Mouse (Mus musculus) induced T-regulatory cell, adult 2 months (primary cell): ENCODE results near the gene Psors1c2.
"Not testable (repeated sequence)": the region's sequence is repeated elsewhere in the genome, so short reads cannot be mapped to it uniquely, and the experiment has no call there.

Experiments used
- DNase-seq: peaks from one replicate; pipeline ENCODE4 v3.0.0-alpha.2; 2012; ENCODE audit warnings: low read depth

Gene Psors1c2

DNA sequence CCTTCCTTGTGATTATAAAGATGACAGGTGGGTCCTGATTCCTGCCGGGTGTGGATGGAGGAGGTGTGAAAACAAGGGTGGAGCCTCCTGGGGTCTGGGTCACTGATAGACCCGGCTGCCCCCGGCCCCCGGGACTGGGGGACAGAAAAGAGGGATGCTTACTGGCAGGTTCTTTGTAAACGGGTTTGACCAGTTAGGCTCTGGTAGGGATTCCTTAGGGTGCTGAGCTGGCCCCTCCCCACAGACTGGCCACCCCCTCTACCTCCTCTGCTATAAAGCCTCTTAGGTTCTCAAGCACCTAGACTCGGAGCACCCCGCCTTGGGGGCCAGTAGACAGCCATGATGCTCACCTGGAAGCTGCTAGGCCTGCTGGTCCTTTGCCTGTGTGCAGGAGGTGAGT is at the start of gene Psors1c2:
Psors1c2 (plus strand) TSS at position 301 of the 400 bp plus-strand sequence.
- DNase-seq, result no peak

DNA sequence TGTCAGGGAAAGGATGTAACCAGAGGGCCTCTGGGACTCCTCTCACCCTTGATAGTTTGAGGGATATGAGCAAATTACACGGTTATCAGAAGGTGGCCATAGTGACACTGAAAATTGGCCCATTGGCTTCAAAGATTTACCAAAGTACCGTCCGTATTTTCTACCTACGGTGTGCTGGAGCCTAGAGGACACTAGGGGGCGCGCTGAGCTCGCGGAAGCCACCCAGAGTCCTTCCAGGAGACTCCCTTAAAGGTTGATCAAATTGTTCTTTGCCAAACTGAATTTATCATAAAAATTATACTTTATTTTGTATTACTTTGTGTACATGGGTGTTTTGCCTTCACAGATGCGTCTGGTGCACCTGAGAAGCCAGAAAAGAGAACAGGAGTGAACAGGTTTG is 48.9 kb upstream of the Psors1c2 start:
- peak; percentile 82 for DNase-seq

DNA sequence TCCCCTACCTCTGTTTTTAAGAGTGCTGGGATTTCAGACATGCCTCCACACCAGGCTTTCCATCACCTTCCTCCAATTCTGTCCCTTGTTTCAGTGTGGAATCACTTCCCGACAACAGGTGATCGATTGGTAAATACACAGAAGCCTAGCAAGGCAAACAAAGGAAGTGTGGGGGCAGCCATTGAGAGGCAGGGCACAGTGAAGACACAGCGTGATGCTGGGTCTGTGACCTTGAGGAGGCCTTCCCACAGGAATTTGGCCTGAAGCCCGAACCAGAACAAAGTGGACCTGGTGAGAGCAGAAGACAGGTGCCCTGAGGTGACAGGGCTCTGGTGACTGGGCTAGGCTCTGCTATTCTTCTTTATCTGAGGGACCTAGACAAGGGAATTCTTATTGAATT is 47.3 kb upstream of the Psors1c2 start:
- no peak for DNase-seq

DNA sequence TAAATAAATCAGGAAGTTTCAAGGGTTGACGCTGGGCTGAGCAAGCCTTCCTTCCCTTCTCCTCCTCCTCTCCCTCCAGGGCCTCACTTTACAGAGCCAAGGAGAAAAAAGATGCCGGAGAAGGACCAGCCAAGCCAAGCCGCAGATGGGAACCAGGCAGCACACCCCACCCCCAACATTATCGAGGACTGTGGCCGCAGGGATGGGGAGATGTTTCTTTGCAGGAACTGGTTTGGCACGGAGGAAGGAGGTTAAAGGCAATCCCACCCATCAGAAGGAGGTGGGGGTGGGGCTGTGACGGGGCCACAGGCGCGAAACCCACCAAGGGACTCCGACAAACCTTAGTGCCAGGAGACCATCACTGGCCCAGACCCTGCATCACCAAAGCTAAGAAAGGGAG is 46.3 kb upstream of the Psors1c2 start:
- no peak for DNase-seq

DNA sequence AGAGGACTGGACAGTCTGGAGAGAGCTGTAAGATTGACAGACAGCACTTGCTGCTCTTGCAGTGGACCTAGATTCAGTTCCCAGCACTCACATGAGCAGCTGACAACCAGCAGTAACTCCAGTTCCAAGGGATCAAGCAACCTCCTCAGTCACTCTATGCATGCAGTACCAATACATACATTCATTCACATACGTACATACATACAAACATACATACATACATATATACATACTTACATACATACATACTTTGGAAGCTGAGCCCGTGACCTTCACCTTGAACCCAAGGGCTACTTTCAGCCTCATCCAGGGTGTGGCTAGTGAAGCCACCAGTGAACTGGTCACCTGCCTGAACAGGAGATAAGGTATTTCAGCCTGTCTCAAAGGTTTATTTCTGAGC is 45.0 kb upstream of the Psors1c2 start:
- no peak for DNase-seq

DNA sequence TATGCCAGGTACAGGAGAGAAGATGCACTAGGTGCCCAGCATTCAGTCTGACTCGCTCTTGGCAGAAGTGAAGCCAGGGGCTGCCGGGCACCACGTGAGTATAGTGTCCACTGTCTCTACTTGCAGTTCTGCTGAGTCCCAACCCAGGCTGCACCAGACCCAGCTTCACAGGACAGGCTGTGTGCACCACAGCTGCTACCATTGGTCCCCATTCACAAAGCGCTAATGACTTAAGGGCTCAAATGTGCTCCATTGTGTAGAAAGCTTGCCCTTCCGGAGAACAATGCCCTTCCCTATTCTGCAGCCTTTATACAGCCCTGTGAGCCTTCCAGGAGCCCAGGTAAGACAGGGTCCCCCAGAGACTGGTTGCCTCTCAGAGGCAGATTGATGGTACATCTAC is 42.7 kb upstream of the Psors1c2 start:
- no peak for DNase-seq

DNA sequence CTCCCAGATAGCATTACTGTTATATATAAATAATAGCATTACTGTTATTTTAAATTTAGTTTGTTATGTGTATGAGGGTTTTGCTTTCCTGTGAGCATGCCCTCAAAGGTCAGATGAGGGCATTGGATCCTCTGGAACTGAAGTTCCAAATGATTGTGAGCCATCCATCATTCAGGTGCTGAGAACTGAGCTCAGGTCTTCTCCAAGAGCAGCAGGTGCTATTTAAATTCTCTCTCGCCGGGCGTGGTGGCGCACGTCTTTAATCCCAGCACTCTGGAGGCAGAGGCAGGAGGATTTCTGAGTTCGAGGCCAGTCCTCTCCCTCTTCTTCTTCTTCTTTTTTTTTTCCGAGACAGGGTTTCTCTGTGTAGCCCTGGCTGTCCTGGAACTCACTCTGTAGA is 35.9 kb upstream of the Psors1c2 start:
- DNase-seq, result no peak

DNA sequence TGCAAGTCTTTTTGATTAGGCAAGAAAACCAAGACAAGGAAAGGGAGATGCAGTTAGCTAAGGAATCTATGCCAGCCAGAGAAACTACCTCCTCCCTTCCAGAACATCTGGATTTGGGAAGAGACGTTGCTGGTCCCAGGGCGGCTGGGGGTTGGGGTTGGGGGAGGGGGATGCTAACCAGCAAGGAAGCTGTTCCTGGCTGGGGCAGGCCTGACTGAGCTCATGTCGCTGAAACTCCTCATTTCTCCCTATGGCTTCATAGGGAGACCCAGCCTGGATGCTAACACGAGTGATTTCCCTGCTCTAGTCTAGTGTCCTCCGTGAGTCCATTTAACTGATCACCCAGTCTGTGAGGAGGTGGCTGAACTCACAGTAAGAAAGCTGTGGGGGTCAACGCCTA is 30.8 kb upstream of the Psors1c2 start:
- no peak for DNase-seq

DNA sequence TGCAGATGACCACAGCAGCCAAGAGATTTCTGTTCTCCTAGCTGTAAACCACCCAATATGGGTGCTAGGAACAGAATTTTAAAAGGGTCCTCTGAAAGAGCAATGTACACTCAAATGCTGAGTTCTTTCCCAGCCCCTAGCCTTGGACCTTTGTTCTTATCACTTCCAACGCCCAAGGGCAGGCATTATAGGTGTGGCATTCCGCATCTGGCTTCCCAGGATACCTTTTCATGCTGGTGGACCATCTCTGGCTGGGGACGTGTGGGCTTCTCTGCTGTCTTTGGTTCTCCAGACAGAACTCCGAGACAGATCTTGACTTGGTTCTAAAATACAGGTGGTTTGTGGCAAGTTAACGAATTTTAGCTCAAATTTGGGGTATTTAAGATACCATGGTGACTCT is 30.2 kb upstream of the Psors1c2 start:
- no peak for DNase-seq

DNA sequence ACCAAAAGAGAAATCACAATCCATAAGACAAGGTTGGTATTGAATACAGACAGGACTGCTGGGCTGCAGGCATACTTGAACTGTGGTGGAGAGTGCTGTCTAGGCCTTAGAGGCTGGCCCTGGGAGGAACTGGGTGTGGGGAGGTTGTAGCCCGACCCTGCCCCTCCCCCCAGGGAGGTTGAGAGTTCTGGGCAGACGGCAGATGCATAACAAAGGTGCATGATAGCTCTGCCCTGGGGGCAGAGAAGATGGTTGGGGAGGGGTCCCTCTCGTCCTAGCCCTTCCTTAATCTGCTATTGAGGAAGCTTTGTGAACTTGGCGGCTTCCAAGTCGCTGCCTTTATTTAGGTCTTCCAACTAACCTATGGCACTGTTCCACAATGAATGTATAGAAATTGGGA is 29.2 kb upstream of the Psors1c2 start:
- DNase-seq, result no peak

DNA sequence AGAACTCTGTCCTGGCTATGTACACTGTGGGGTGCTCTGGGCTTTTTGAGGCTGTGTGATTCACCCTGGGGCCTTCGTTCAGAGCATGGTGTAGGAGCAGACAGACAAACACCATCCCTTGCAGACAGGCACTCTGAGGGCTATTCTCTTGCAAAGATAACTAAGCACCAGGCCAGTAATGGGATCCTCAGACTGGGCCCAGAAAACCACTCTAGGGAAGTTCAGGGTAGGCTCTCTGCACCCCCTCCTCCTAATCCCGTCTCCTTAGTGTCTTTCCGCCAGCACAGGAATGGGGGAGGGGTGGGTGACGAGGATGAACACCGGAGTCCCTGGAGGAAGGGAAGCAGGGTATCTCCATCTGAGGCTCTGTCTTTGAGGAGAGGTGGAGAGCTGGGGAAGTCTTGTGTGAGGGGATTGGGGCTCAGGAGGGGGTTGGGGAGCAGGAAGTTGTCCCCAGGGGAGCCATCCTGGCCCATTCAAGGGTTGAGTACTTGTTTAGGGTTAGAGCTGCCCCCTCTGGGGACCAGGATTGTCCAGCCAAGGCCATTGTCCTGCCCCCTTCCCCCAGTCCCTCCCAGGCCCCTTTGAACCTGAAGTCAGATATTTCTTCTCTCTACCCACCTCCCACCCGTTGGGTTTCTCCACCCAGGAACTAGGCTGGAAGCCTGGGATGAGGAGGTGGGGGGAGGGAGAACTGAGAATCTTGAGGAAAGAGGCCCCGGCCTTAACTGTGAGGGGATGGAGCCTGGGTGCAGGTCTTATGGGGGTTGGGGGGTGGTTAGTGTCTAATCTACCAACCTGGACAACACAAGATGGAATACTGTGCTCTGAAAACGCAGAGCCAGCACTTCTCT is 28.1 kb upstream of the Psors1c2 start:
- no peak for DNase-seq

DNA sequence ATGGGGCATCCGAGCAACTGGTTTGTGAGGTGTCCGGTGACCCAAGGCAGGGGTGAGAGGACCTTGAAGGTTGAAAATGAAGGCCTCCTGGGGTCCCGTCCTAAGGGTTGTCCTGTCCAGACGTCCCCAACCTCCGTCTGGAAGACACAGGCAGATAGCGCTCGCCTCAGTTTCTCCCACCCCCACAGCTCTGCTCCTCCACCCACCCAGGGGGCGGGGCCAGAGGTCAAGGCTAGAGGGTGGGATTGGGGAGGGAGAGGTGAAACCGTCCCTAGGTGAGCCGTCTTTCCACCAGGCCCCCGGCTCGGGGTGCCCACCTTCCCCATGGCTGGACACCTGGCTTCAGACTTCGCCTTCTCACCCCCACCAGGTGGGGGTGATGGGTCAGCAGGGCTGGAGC is 27.2 kb upstream of the Psors1c2 start, which contains the start of gene Pou5f1:
Pou5f1 (plus strand) TSS at position 243 of the 400 bp plus-strand sequence.
- DNase-seq, result no peak

DNA sequence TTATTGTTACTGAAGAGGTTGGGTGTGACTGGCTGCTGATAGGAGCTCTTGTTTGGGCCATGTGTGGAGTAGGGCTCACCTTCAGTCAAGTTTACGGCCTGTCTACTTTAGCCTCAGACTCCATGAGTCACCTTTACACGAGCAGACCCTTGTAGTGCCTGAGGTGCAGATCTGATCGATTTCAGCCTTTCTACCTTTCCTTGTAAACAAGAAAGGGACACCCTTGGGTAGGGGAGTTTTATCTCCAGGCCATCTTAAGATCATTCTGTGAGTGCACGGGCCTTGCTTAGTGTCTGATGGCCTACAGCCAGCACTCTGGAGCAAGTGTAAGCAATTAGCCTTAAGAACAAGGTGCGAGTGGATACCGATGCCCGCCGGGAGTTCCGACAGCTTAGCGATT is 26.1 kb upstream of the Psors1c2 start:
- DNase-seq, result no peak

DNA sequence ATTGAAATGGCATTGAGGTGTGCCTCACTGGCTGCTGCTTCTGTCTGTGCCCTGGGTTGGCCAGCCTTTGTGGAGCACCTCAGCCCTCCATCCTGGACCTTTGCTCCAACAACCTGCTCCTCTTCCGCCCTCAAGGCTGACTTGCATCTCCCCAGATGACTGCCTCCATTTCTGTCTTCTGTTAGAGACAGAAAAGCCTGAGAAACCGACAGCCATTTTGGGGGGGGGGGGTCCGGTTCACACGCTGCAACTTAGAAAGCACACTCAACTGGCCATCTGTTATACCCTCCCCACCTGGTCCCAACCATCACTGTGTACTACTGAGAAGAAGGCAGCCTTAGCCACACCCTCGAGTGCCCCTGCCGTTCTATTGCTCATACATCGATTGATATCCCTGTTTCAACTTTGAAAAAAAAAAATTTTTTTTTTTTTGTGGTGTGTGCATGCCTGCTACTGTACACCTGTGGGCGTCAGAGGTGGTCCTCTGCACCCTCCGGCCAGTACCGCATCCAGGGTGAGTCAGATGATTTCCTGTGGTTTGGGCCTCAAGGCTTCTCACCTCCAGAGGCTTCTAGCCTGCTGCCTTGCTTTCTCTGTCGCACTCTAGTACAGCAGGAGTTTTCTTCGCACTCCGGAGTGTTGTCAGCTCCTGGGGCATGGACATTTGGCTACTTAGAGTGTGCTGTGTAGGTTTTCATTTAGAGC is 25.3 kb upstream of the Psors1c2 start:
- peak; percentile 52 for DNase-seq

DNA sequence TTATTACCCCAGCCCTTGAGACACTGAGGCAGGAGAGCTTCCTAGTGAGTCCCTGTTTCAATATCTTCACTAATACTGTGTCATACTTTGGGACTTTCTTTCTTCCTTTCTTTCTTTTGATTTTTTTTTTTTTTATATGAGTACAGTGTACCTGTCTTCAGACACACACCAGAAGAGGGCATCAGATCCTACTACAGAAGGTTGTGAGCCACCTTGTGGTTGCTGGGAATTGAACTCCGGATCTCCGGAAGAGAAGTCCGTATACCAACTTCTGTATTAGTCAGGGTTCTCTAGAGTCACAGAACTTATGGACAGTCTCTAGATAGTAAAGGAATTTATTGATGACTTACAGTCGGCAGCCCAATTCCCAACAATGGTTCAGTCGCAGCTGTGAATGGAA is 24.7 kb upstream of the Psors1c2 start:
- not testable (repeated sequence) for DNase-seq

DNA sequence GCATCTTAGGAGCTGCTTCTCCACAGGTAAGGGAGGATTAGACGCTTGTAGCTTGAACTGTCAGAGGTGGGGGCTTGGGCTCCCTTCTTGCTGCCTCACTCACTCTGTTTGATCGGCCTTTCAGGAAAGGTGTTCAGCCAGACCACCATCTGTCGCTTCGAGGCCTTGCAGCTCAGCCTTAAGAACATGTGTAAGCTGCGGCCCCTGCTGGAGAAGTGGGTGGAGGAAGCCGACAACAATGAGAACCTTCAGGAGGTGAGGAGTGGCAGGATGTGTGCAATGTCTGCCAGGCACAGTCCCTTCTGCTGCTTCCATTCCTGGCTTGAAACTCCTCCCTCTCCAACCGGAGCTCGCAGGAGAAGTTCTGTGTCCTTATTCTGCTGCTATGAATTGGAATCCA is 23.7 kb upstream of the Psors1c2 start:
- peak; percentile 72 for DNase-seq

DNA sequence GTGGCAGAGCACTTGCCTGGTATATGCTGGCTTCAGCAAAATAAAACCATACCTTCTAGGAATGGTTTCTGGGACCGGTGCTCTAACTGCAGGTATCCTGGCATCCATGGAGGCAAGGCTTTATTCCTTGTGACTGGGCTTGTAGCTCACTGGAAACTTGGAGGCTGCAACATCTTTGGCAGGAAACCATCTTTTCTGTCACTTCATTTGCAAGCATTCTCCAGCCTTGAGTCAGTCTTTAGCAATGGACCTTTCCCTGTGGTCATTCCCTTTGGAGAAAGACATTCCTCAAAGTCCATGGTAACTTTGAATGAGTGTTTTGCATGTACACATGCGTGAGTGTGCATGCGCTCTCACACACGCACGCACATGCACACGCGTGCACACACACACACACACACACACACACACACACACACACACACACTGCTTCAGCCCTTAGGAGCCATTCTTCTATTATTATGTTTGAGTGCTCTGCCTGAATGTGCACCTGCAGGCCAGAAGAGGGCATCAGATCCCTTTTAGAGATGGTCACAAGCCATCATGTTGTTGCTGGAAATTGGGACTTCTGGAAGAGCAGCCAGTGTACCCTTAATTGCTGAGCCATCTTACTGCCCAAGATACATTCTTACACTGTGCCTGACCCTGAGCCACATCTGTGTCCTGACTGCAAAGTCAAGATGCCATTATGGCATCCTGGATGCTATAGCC is 19.9 kb upstream of the Psors1c2 start:
- DNase-seq, result peak; percentile 46

DNA sequence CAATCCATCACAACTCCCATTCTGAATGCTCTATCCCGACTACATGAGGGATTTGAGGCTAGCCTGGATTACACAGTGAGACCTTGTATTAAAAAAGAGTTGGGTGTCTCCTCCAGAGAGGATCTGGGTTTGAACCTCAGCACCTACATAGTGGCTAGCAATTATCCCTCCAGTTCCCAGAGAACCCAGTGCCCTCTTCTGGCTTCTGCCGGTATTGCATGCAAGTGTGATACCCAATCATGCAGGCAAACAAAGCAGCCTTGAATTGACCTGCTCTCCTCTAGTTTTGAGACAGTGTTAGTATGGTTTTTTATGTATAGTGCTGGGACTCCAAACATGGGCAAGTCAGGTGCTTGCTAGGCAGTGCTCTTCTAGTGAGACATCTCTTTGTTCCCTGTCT is 19.1 kb upstream of the Psors1c2 start:
- peak; percentile 90 for DNase-seq

DNA sequence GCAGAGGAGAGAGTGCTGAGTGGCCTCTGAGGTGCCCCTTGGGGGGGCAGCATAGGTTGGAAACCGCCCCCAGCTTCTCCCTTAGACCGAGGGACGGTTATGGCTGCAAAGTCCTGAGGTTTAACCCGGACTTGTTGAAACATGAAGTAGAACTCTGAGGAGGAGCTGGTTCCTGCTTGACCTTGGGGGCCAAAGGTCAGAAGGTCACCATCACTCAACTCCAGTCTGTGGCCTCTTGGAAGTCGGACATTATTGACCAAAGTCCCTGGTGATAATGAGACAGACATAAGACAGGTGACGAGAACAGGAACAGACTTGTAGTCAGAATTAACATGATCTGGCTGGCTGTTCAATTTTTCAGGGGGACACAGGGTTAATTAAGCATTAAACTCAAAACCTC is 18.2 kb upstream of the Psors1c2 start:
- no peak for DNase-seq

DNA sequence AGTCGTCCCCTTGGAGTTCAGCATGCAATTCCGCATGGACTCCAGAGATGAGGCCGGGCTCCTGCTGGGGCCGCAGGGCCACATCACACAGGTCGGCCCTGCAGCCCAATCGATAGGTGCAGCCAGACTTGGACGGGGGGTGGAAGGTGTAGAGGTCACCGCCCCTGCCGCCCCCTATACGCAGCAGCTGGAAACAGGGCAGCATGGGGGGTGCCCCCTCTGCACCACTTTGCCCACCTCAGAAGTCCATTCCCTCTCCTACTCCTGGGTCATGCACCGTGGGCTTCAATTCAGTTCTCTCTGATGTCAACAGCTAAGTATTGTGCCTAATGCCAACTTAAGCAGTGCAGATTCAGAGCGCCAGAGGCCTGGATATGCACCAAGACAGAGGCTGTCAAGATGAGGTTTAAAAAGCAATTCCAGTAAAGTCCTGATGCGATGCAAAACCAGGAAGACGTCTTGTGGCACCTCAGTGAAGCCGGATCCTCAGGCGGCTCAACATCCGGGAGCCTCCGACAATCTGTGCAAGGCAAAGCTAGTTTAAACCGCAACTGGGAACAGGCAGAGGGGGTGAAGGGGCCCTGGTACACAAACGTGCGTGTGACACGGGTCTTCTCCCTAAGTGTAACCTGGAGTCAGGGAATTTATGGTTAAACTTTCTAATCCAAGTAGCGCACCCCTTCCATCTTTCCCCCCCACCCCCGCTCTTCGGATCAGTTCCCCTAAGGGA is 16.9 kb upstream of the Psors1c2 start:
- DNase-seq, result peak; percentile 73

DNA sequence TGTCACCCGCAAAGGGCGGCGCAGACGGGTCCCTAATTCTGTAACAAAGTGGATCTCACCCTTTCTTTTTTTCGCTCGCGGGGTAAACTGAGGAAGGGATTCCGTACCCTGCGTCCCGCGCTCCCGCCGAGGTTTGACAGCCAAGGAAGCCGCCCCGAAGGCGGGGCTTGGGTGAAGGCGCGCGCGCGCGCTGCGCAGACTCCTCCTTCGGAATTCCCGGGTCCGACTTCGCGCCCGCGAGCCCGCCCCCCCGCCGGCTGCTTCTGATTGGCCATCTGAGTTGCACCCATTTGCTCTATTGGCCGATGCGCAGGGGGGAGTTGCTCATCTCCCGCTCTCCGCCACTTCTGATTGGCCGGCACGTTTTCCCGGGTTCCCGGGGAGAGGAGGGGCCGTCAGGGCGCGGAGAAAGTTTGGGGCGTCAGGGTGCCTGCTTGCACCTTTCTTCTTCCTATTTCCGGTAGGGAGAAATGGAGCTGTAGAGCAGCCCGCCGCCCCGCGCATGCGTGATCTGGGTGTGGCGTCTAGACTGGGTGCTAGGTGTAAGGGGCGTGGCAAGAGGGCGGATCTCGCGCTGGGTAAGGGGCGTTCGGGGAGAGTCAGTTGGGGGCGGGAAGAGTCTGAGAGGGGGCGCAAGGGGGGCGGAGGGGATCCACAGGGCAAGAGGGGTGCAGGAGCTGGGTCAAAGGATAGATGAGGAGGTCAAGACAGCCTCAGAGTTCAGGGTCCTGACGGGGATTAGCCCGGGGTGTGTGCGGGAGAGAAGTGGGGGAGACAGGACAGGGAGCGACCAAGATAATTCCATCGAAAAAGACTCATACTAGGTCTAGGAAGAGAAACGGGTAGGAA is 16.1 kb upstream of the Psors1c2 start, which contains the start of the genes Tcf19 and Cchcr1:
Tcf19 (minus strand) TSS at position 173 of the 849 bp plus-strand sequence.
Cchcr1 (plus strand) TSS at position 449 of the 849 bp plus-strand sequence.
- DNase-seq, result peak; percentile 97
